Mouse (Mus musculus) liver, embryonic 11.5 days (tissue): ENCODE measurements around the gene Iqck. TPM values are rescaled to one million over a fixed set of nuclear protein-coding genes. Genes with fewer than 3 reads are reported as not detected.

Source experiments
- ATAC-seq: fragments of 200-750 bp; cut with Nextera tagmentation; replicated peaks from 2 replicates; pipeline ENCODE4 v1.8.0; 2017; ENCODE audit warnings: moderate number of reproducible peaks, mild to moderate bottlenecking, moderate TSS enrichment, moderate library complexity; ENCODE audit not compliant: low FRiP score
- DNase-seq: peaks from one replicate; pipeline ENCODE4 v3.0.0-alpha.2; 2017; ENCODE audit warnings: low spot score
- H3K27ac ChIP-seq: fragments of 300-500 bp; sonication (generic); 2 replicates; pipeline ENCODE4 v1.5.1; 2014; ENCODE audit warnings: mild to moderate bottlenecking, low read depth, low read length, control low read depth
- H3K27me3 ChIP-seq: fragments of 300-500 bp; sonication (generic); replicated peaks from 2 replicates; pipeline ENCODE4 v1.6.1; 2014; ENCODE audit warnings: low read length, mixed read lengths; ENCODE audit not compliant: control insufficient read depth, insufficient read depth
- H3K36me3 ChIP-seq: fragments of 300-500 bp; sonication (generic); 2 replicates; pipeline ENCODE4 v1.6.1; 2014; ENCODE audit warnings: mild to moderate bottlenecking, low read length, moderate library complexity, mixed read lengths; ENCODE audit not compliant: control insufficient read depth, insufficient read depth
- H3K4me1 ChIP-seq: fragments of 300-500 bp; sonication (generic); replicated peaks from 2 replicates; pipeline ENCODE4 v1.6.1; 2014; ENCODE audit warnings: low read length, mixed read lengths; ENCODE audit not compliant: control insufficient read depth, insufficient read depth
- H3K4me2 ChIP-seq: fragments of 300-500 bp; sonication (generic); 2 replicates; pipeline ENCODE4 v1.6.1; 2014; ENCODE audit warnings: mild to moderate bottlenecking, control low read depth, moderate library complexity
- H3K4me3 ChIP-seq: fragments of 300-500 bp; sonication (generic); 2 replicates; pipeline ENCODE4 v1.5.1; 2014; ENCODE audit warnings: low read depth, low read length, control low read depth
- H3K9ac ChIP-seq: fragments of 300-500 bp; sonication (generic); 2 replicates; pipeline ENCODE4 v1.6.1; 2014; ENCODE audit warnings: low read depth, low read length, control low read depth
- H3K9me3 ChIP-seq: fragments of 300-500 bp; sonication (generic); 2 replicates; pipeline ENCODE4 v1.6.1; 2016; ENCODE audit warnings: low read length, inconsistent platforms, mixed read lengths; ENCODE audit not compliant: control insufficient read depth
- WGBS: fragments of 180-500 bp; shearing (Covaris S2); extraction: QIAGEN DNeasy Blood & Tissue Kit; methylation state at CpG from one replicate; pipeline ENCODE4 v1.1.7; 2014; 5-methylcytosine and 5-hydroxymethylcytosine counted together
- polyA plus RNA-seq: library from polyadenylated mRNA; unstranded; fragments of >200 nt; fragmentation: Nextera tagmentation; extraction: Ambion mirVana; gene quantifications from 2 replicates; pipeline ENCODE4 v1.2.1, GENCODE M21; 2014

The Iqck gene
- polyA plus RNA-seq, 1 experiment from 2014 or later, result 1.6 TPM

- Histone ChIP-seq H3K4me2 (no peak overlapping the region), H3K4me1 (peaks cover 8% of the 10 kb centered on the region), H3K9me3 (no peaks in the 10 kb centered on the region), H3K27ac (no peak overlapping the region), H3K27me3 (no peaks in the 10 kb centered on the region), H3K9ac (no peak overlapping the region), H3K36me3 (no peaks in the 10 kb centered on the region), H3K4me3 (no peak overlapping the region)
- ATAC-seq (no peak), DNase-seq (no peak)
- WGBS, result 79% methylated on average over 1 of the region's 1 CpGs
Measured at GRCm38 (mm10) chr7:118858640-118859039, 3.1 kb downstream of the Iqck start.

GRCm38 (mm10) chr7:118865362-118865761, 9.8 kb downstream of the Iqck start:
- no peak for DNase-seq
- WGBS, result 60% methylated on average over 2 of the region's 2 CpGs
- no peaks in the 10 kb centered on the region for H3K27me3 ChIP-seq

GRCm38 (mm10) chr7:118879466-118880029, 24.0 kb downstream of the Iqck start:
- Histone ChIP-seq H3K9ac (no peak overlapping the region), H3K4me1 (no peaks in the 10 kb centered on the region), H3K27ac (no peak overlapping the region), H3K27me3 (no peaks in the 10 kb centered on the region), H3K36me3 (no peaks in the 10 kb centered on the region), H3K4me2 (no peak overlapping the region), H3K4me3 (no peak overlapping the region), H3K9me3 (no peaks in the 10 kb centered on the region)
- DNase-seq, result no peak
- WGBS, result 90% methylated on average over 3 of the region's 3 CpGs
- no peak for ATAC-seq

More at GRCm38 (mm10) chr7:118865362-118865761, 9.8 kb downstream of the Iqck start:
- Histone ChIP-seq H3K36me3 (no peaks in the 10 kb centered on the region), H3K4me1 (no peaks in the 10 kb centered on the region), H3K9ac (no peak overlapping the region), H3K9me3 (no peaks in the 10 kb centered on the region), H3K27ac (no peak overlapping the region), H3K4me3 (no peak overlapping the region), H3K4me2 (no peak overlapping the region)
- no peak for ATAC-seq

- Histone ChIP-seq H3K4me1 (no peaks in the 10 kb centered on the region), H3K36me3 (no peaks in the 10 kb centered on the region), H3K4me3 (no peak overlapping the region), H3K27ac (no peak overlapping the region), H3K9me3 (no peaks in the 10 kb centered on the region), H3K4me2 (no peak overlapping the region), H3K27me3 (no peaks in the 10 kb centered on the region), H3K9ac (no peak overlapping the region)
- ATAC-seq (no peak), DNase-seq (no peak)
- 56% methylated on average over 4 of the region's 4 CpGs for WGBS
Measured at GRCm38 (mm10) chr7:118883957-118884356, 28.4 kb downstream of the Iqck start.

- Histone ChIP-seq H3K9me3 (no peaks in the 10 kb centered on the region), H3K4me2 (no peak overlapping the region), H3K4me1 (no peaks in the 10 kb centered on the region), H3K27me3 (no peaks in the 10 kb centered on the region), H3K36me3 (no peaks in the 10 kb centered on the region), H3K4me3 (no peak overlapping the region), H3K27ac (no peak overlapping the region), H3K9ac (no peak overlapping the region)
- ATAC-seq (no peak), DNase-seq (no peak)
- WGBS, result 70% methylated on average over 4 of the region's 4 CpGs
Measured at GRCm38 (mm10) chr7:118884969-118885368, 29.4 kb downstream of the Iqck start.

- no peaks in the 10 kb centered on the region for H3K36me3 ChIP-seq
- ATAC-seq (no peak), DNase-seq (no peak)
- H3K4me1 ChIP-seq, result no peaks in the 10 kb centered on the region
- no peak overlapping the region for H3K4me2 ChIP-seq
- H3K27me3 ChIP-seq, result no peaks in the 10 kb centered on the region
- WGBS, result 60% methylated on average over 6 of the region's 6 CpGs
- H3K27ac ChIP-seq, result no peak overlapping the region
- H3K4me3 ChIP-seq, result no peak overlapping the region
- no peak overlapping the region for H3K9ac ChIP-seq
- H3K9me3 ChIP-seq, result no peaks in the 10 kb centered on the region
Measured at GRCm38 (mm10) chr7:118887303-118888055, 31.9 kb downstream of the Iqck start.

GRCm38 (mm10) chr7:118889046-118889680, 33.6 kb downstream of the Iqck start:
- H3K36me3 ChIP-seq, result no peaks in the 10 kb centered on the region
- H3K9me3 ChIP-seq, result no peaks in the 10 kb centered on the region
- 37% methylated on average over 3 of the region's 3 CpGs for WGBS
- no peak for DNase-seq
- H3K4me3 ChIP-seq, result no peak overlapping the region
- no peak overlapping the region for H3K27ac ChIP-seq
- H3K4me2 ChIP-seq, result no peak overlapping the region
- H3K9ac ChIP-seq, result no peak overlapping the region
- H3K4me1 ChIP-seq, result no peaks in the 10 kb centered on the region
- ATAC-seq, result no peak
- no peaks in the 10 kb centered on the region for H3K27me3 ChIP-seq

- H3K4me1 ChIP-seq, result no peaks in the 10 kb centered on the region
- no peak overlapping the region for H3K4me2 ChIP-seq
- H3K36me3 ChIP-seq, result no peaks in the 10 kb centered on the region
- H3K4me3 ChIP-seq, result no peak overlapping the region
- H3K9me3 ChIP-seq, result no peaks in the 10 kb centered on the region
- H3K27me3 ChIP-seq, result no peaks in the 10 kb centered on the region
- no peak for DNase-seq
- WGBS, result 46% methylated on average over 10 of the region's 10 CpGs
- H3K27ac ChIP-seq, result no peak overlapping the region
- ATAC-seq, result no peak
- H3K9ac ChIP-seq, result no peak overlapping the region
Measured at GRCm38 (mm10) chr7:118895469-118896450, 40.2 kb downstream of the Iqck start.
